In genomic region chr7:79594854-79595253, GRCm38 (mm10) we compare ENCODE assay signal across 9 mouse cellular contexts. TPM values are rescaled to one million over a fixed set of nuclear protein-coding genes. Genes with fewer than 3 reads are reported as not detected.
DNase-seq lines count a peak whose midpoint lies in the region; ATAC-seq and TF ChIP-seq lines count a peak whose summit lies in the region.
"Had no signal": no experiment of that assay in that cellular context is flagged by ENCODE, and none has a peak within 500 bp of the region (broad histone marks: within the 10 kb centered on the region; RNA-seq: fewer than 3 reads in every experiment).

No protein-coding gene starts in this region.

- no peak for TF ChIP-seq POLR2A in small intestine, adult 2 months (IDR thresholded peaks at IDR 0.05; ENCODE audit: low read depth, low read length)

- no peak overlapping the region for H3K4me2 ChIP-seq in intestine, embryonic 15.5 days (replicated peaks)
- H3K4me2 ChIP-seq in midbrain, embryonic 11.5 days, result no peak overlapping the region
- H3K4me2 ChIP-seq: embryonic facial prominence, embryonic 12.5 days had no signal

- H3K27ac ChIP-seq in intestine, embryonic 15.5 days, result no peak overlapping the region
- no peak overlapping the region for H3K27ac ChIP-seq in left cerebral cortex, adult 2 months
- H3K27ac ChIP-seq in midbrain, embryonic 11.5 days (ENCODE audit: low read depth, low read length), result no peak overlapping the region
- no peak overlapping the region for H3K27ac ChIP-seq in small intestine, adult 2 months (ENCODE audit: insufficient read depth, low read depth, low read length)
- H3K27ac ChIP-seq: embryonic facial prominence, embryonic 12.5 days had no signal

- intact Hi-C loops in left cerebral cortex, adult 2 months (cut with DNase I), result loop anchor here (1.0 to 5.0 kb wide), 4 partner anchors 18 to 223 kb away; no protein-coding TSS in a partner anchor

- WGBS in intestine, embryonic 15.5 days, result 15% methylated on average over 7 of the region's 7 CpGs
- WGBS in midbrain, embryonic 11.5 days, result 13% methylated on average over 7 of the region's 7 CpGs
- WGBS in small intestine, adult 2 months, result 13% methylated on average over 7 of the region's 7 CpGs

- no peak overlapping the region for H3K9ac ChIP-seq in intestine, embryonic 15.5 days
- H3K9ac ChIP-seq in midbrain, embryonic 11.5 days (ENCODE audit: low read length), result no peak overlapping the region
- H3K9ac ChIP-seq: embryonic facial prominence, embryonic 12.5 days had no signal

- peak; percentile 34; the same call in 1 of the 2 replicates for ATAC-seq in intestine, embryonic 15.5 days
- peak; percentile 31; the same call in 1 of the 2 replicates for ATAC-seq in midbrain, embryonic 11.5 days (ENCODE audit: low FRiP score)

- peaks cover 78% of the 10 kb centered on the region for H3K27me3 ChIP-seq in intestine, embryonic 15.5 days (replicated peaks)
- H3K27me3 ChIP-seq in midbrain, embryonic 11.5 days (ENCODE audit: control insufficient read depth, insufficient read depth, low read length), result peaks cover 45% of the 10 kb centered on the region
- H3K27me3 ChIP-seq in small intestine, adult 2 months (ENCODE audit: control insufficient read depth, insufficient read depth, low read length), result peaks cover 34% of the 10 kb centered on the region

- TF ChIP-seq CTCF in left cerebral cortex, adult 2 months (IDR thresholded peaks at IDR 0.05), result peak; percentile 91
- TF ChIP-seq CTCF in small intestine, adult 2 months (IDR thresholded peaks at IDR 0.05; ENCODE audit: extremely low read depth, insufficient read length, insufficient replicate concordance, low read depth, low read length), result peak; percentile 89

- peak; percentile 45 for DNase-seq in urinary bladder, adult 2 months (ENCODE audit: low spot score)
- DNase-seq in urinary bladder, postnatal 10 days (ENCODE audit: low spot score), result no peak
- DNase-seq in cerebellum, adult 9-11 months, result peak; percentile 70
- DNase-seq in frontal cortex, adult 2 months (ENCODE audit: extremely low spot score in 1 of 2, low spot score in 1 of 2), result peak; percentile 50 to 91
- peak; percentile 82 for DNase-seq in left cerebral cortex, adult 2 months (ENCODE audit: extremely low spot score in 1 of 2, low spot score in 2 of 2)
- DNase-seq in midbrain, embryonic 11.5 days (ENCODE audit: low spot score, missing footprints), result peak; percentile 98

- no peaks in the 10 kb centered on the region for H3K9me3 ChIP-seq in intestine, embryonic 15.5 days
- H3K9me3 ChIP-seq in midbrain, embryonic 11.5 days (ENCODE audit: control insufficient read depth, low read length), result no peaks in the 10 kb centered on the region
- H3K9me3 ChIP-seq: embryonic facial prominence, embryonic 12.5 days had no signal

- 0 out of 2 replicates have a peak, but pooled peaks cover 7% of the 10 kb centered on the region for H3K4me1 ChIP-seq in intestine, embryonic 15.5 days (replicated peaks)
- H3K4me1 ChIP-seq in midbrain, embryonic 11.5 days (ENCODE audit: control insufficient read depth, insufficient read depth, low read length), result peaks cover 36% of the 10 kb centered on the region
- peaks cover 3% of the 10 kb centered on the region for H3K4me1 ChIP-seq in small intestine, adult 2 months (ENCODE audit: control insufficient read depth, insufficient read depth, insufficient read length, low read length)

- no peaks in the 10 kb centered on the region for H3K36me3 ChIP-seq in intestine, embryonic 15.5 days
- H3K36me3 ChIP-seq in midbrain, embryonic 11.5 days (ENCODE audit: control insufficient read depth, insufficient read depth, low read length), result no peaks in the 10 kb centered on the region
- no peaks in the 10 kb centered on the region for H3K36me3 ChIP-seq in small intestine, adult 2 months (ENCODE audit: control insufficient read depth, insufficient read depth, low read length)
- H3K36me3 ChIP-seq: embryonic facial prominence, embryonic 12.5 days had no signal

- H3K4me3 ChIP-seq in intestine, embryonic 15.5 days (replicated peaks), result no peak overlapping the region
- H3K4me3 ChIP-seq in left cerebral cortex, adult 2 months, result no peak overlapping the region
- H3K4me3 ChIP-seq in midbrain, embryonic 11.5 days (ENCODE audit: low read depth, low read length), result no peak overlapping the region
- no peak overlapping the region for H3K4me3 ChIP-seq in small intestine, adult 2 months (ENCODE audit: low read depth, low read length)
- H3K4me3 ChIP-seq: embryonic facial prominence, embryonic 12.5 days had no signal

RNA-seq across cellular contexts. Expression of gene Rhcg, which starts 22.6 kb away (rescaled TPM):
- not detected in 2 replicates for polyA plus RNA-seq in urinary bladder, adult 2 months (2012; rRNA removed)
- polyA plus RNA-seq in frontal cortex, adult 2 months (2012; rRNA removed), result 4.6 and 5.5 TPM in 2 replicates
- polyA plus RNA-seq in intestine, embryonic 15.5 days (2015; fragmentation: Nextera tagmentation; extraction: Ambion mirVana), result 0.34 TPM in 1 of 2 replicates, not detected in the other
- 1 to 10 TPM; 1.7 to 2.2 TPM for total RNA-seq in left cerebral cortex, adult 2 months (2021)
- 0.41 and 0.75 TPM in 2 replicates for polyA plus RNA-seq in midbrain, embryonic 11.5 days (2014; fragmentation: Nextera tagmentation; extraction: Ambion mirVana)
- polyA plus RNA-seq in small intestine, adult 2 months (2012; rRNA removed), result not detected in 2 replicates
